Mouse (Mus musculus) MEL-GATA-1-ER (cell line): ENCODE results near the gene Taar6.

Experiments
- DNase-seq: peaks from one replicate; pipeline ENCODE4 v3.0.0-alpha.2; 2012; ENCODE audit warnings: low read depth; ENCODE audit errors: extremely low read depth

Taar6 gene

DNA sequence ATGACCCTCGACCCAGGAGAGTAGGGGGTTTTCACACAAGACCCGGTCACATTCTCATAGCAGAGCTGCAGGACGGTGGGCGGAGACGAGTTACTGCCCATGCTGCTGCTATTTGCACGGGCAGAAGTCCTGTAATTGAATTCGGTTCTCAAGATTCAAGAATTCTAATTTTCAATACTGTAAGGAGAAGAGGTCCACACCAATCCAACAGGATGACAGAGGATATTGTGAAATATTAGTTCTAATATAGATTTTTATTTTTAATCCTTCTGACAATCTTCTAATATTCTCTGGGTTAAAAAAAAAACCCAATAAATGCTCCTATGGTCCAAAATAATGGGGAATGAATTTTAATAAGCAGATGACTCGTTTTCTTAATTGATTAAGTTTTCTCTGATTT lies at the start of gene Taar6:
Taar6 (minus strand) TSS at position 101 of the 400 bp plus-strand sequence.
- DNase-seq: no peak

- DNase-seq: no peak
Measured at GRCm38 (mm10) chr10:24031347-24031746, 45.9 kb upstream of the Taar6 start.

DNA sequence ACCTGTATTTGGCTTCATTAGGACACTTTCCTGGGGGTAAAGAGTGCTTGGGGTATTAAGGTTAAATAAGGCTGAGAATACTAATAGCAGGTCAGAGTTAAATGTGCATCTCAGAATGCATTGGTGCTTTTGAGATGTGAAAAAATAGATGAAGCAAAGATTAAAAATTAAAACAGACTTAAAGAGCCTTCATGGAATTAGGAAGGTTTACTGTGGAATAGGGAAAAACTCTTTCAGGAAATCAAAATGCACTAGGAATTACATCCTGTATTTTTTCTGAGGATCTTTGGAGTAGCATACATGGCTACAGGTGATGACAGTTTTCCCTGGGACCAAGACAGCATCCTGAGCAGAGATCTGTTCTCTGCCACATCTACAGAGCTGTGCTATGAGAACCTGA lies 41.5 kb upstream of the Taar6 start, which contains the start of gene Taar7d:
Taar7d (plus strand) TSS at position 301 of the 400 bp plus-strand sequence.
- no peak for DNase-seq

DNA sequence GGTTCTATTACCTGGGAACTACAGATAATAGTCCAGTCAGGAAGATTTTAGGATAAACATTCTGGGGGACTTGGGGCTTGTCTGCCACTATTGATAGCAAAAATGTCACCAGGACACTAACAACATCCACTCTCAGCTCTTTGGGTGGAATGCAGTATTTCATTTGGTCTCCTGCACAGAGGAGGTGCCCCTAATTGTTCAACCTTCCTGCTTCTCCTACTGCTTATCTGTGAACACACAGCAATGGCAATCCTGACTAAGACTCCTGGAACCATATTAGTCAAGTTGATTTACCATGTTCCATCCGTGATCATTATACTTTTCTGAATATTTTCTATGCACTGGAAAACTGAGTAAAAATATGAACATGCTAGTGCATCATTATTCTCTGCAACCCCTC lies 22.7 kb upstream of the Taar6 start:
- DNase-seq: no peak

DNA sequence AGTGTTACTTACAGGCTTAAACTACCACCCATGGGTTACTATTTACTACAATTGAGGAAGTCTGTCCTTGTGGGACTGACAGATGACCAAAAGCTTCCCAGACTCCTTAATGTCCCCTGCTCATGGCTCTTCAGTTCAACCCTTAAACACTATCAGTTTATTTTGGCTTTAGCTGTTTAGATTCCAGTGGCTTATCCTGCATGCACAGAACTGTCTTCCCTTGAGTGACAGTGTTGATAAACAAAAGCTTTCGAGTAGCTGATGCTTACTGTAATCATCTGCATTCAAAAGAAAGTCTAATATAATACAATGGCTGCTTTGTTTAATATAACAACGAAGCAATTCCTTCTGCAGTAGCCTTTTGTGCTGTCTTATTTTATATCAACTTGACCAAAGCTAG lies 21.6 kb upstream of the Taar6 start:
- no peak for DNase-seq

GRCm38 (mm10) chr10:24006442-24006841 lies 21.0 kb upstream of the Taar6 start:
- no peak for DNase-seq

DNA sequence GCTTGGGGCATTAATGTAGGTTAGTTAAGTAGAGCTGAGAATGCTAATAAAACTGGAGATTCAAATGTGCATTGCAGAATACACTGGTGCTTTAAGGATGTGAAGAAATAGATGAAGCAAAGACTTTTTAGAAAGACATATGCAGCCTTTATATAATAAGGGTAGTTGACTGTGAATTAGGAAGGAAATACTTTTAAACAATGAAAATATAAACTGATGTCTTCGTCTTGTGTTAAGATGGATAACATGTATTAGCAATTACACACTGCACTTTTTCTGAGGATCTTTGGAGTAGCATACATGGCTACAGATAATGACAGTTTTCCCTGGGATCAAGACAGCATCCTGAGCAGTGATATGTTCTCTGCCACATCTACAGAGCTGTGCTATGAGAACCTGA lies 14.2 kb upstream of the Taar6 start, which contains the start of gene Taar7b:
Taar7b (plus strand) TSS at position 301 of the 400 bp plus-strand sequence.
- DNase-seq: no peak

DNA sequence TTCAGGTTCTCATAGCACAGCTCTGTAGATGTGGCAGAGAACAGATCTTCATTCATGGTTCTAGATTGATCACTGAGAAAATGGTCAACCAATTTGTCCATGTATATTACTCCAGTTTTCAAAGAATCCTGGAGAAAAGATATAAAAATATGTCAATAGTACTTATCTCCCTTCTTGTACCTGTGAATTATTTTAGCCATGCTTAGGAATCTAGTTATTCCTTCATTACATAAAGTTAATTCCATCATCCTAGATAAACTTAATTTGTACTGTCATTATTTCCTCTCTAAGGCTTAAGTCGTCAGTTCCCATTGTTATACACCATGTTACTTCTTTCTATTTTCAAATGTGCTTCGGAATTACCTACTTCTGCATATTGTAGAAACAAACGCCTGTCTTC lies 7.9 kb upstream of the Taar6 start, which contains the start of gene Taar7a:
Taar7a (minus strand) TSS at position 101 of the 400 bp plus-strand sequence.
- no peak for DNase-seq

DNA sequence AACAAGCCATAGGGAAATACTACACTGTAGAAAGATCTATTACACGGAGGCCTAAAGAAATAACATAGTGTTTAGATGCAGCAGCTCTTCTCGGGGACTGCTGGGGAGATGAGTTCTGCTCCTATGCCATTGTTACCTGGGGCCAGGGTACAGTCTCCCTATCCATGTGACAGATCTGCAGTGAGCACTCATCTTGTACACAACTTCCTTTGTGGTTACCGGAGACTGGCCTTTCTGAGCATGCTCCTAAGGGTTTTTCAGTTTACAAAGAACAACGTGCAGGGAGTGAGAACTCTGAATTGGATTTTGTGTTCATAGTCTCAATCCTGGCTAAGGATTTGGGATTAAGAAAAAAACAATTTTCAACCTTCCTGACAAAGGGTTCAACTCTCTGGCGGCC lies 973 bp upstream of the Taar6 start:
- DNase-seq: no peak

DNA sequence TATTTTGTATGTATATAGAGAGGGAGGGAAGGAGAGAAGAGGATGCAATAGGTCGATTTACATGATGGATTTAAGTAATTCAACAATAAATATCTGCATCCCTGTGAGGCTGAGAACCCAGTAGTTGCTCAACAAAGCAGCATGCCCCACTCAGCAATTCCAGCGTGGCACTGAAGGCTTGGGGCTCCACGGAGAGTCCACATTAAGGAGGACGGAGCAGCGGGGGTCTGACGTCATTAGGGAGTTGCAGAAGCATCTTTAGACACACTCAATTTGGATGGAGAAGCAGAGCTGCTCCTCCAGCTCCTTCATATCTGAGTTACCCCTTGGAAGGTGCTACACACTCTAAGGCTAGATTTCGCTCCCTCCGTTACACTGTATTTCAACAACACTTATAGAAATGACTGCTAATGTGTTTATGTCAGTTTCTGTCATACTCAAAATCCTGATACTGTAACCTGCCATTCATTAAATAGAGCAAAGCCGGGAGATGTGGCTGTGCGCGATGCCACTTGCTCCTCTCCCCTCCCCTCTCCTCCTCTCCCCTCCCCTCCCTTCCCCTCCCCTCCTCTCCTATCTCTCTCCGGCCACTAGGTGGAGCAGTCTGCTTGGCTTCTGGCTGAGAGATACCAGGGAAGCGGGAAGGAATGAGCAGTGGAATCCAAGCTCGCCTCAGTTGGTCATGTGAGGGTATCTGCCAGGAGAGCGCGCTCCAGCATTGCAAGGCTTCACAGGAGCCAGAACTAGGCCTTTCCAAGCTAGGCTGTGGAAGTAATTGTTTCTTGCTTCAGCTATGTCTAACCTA lies 6.3 kb downstream of the Taar6 start:
- peak; percentile 31 for DNase-seq

DNA sequence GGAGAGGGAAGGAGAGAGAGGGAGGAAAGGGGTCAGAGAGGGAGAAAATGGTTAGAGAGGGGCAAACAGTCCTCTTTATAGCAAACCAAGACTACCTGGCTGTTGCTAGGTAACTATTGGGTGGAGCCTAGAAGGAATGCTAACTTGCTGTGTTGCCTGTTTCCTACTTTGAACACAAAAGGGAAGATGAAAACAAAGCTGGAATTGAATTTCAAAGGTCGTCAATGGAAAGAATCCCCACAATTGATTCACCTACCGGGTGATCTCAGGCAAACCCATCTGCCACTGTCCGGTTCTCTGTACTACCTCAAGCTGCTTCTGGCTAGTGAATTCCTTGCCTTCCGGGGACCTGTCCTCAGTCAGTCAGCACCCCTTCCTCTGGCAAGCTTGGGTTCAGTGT lies 7.5 kb downstream of the Taar6 start:
- DNase-seq: no peak

- no peak for DNase-seq
Measured at GRCm38 (mm10) chr10:23971256-23971655, 14.2 kb downstream of the Taar6 start.

DNA sequence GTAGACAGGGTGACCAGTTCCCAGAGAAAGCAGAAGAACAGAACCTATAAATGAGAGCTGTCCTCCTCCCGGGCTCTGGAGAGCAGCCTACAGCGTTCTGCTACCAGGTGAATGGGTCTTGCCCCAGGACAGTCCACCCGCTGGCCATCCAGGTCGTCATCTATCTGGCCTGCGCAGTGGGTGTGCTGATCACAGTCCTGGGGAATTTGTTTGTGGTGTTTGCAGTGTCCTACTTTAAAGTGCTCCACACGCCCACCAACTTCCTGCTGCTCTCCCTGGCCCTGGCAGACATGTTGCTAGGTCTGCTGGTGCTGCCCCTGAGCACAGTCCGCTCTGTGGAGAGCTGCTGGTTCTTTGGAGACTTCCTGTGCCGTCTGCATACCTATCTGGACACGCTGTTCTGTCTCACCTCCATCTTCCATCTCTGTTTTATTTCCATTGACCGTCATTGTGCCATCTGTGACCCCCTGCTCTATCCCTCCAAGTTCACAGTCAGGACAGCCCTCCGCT lies 14.7 kb downstream of the Taar6 start, which contains the start of gene Taar5:
Taar5 (plus strand) TSS at position 51 of the 510 bp plus-strand sequence.
- DNase-seq: no peak

- no peak for DNase-seq
Measured at GRCm38 (mm10) chr10:23964921-23965610, 20.4 kb downstream of the Taar6 start.

GRCm38 (mm10) chr10:23963444-23963843 lies 22.0 kb downstream of the Taar6 start:
- DNase-seq: no peak

DNA sequence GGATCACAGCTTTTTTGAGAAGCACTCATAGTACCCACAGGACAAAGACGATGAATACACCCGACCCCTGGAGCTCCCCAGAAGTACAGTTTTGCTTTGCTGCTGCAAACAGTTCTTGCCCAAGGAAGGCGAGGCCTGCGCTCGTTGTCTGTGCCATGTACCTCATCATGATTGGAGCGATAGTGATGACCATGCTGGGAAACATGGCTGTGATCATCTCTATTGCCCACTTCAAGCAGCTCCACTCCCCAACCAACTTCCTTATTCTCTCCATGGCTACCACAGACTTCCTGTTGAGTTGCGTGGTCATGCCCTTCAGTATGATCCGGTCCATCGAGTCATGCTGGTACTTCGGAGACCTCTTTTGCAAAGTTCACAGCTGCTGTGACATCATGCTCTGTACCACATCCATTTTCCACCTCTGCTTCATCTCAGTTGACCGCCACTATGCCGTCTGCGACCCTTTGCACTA lies 25.0 kb downstream of the Taar6 start, which contains the start of gene Taar4:
Taar4 (plus strand) TSS at position 51 of the 472 bp plus-strand sequence.
- no peak for DNase-seq

GRCm38 (mm10) chr10:23959071-23959470 lies 26.4 kb downstream of the Taar6 start:
- no peak for DNase-seq

DNA sequence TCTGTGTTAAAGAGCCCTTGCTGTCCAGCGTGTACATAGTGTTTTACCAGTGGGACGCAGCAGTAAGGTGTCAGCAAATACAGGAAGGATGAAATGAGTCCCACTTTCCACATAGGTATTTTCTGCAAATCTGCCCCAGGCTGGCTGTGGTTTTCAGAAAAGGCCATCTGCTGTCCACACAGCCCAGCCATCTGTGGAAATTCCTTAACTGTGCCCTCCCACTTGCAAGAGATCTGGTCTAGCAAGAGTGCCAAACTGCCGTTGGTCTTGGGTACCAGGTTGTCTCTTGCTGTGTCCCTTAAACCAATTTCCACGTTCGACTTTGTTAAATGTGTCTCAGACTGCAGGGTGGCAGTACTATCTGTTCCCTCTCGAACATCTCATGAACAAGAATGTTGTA lies 33.7 kb downstream of the Taar6 start:
- no peak for DNase-seq

DNA sequence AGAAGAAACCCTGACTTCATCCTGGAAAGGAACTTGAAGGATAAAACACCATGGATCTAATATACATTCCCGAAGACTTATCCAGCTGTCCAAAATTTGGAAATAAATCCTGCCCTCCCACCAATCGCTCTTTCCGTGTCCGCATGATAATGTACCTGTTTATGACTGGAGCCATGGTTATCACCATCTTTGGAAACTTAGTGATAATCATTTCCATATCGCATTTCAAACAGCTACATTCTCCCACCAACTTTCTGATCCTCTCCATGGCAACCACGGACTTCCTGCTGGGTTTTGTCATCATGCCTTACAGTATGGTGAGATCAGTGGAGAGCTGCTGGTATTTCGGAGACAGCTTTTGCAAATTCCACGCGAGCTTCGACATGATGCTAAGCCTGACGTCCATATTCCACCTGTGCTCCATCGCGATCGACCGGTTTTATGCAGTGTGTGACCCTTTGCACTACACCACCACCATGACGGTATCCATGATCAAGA lies 35.9 kb downstream of the Taar6 start, which contains the start of gene Taar3:
Taar3 (plus strand) TSS at position 51 of the 498 bp plus-strand sequence.
- DNase-seq: no peak

- DNase-seq: no peak
Measured at GRCm38 (mm10) chr10:23948026-23948425, 37.4 kb downstream of the Taar6 start.

DNA sequence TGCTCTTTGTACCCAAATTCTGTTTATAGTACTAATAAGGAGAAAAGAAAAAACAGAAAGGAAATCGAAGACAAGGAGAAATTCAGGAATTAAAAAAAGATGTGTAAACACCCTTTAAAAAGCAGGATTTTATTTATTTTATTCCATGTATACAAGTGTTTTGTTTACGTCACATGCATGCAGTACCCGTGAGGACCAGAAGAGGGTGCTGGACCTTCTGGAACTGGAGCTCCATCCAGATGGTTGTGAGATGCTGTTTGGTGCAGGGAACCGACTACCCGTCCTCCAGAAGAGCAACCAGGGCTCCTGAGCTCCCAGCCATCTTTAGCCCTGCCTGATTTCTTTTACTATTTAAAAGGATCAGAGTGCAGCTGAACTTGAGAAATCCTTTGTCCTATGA lies 43.0 kb downstream of the Taar6 start:
- peak; percentile 25 for DNase-seq

DNA sequence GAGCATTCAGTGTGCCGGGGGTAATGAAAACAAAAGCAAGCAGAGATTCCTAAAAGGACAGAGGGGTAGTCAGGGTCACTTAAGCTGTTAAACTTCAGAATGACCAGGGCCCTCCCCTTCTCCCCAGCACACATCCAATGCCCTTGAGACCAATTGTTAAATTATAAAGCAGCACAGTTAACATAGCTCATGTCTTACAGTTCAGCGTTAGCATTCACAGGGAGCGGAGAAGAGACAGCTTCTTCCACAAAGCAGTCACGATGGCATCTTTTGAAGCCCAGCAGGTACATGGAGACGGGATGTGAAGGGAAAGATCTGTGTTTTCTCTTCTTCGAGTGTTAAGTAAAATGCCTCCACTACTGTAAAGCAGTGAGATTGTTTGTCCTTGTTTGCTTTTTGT lies 47.1 kb downstream of the Taar6 start, which contains the start of gene Taar2:
Taar2 (plus strand) TSS at position 261 of the 400 bp plus-strand sequence.
- DNase-seq: no peak
